Mouse (Mus musculus): ENCODE measurements around the gene Ccr6. TPM values are rescaled to one million over a fixed set of nuclear protein-coding genes. Genes with fewer than 3 reads are reported as not detected.

Ccr6 gene
- polyA plus RNA-seq, 1 experiment, result 43.7 TPM

- TF ChIP-seq POLR2A (IDR thresholded peaks at IDR 0.05; ENCODE audit: low read depth, low read length) (no peak), CTCF (IDR thresholded peaks at IDR 0.05; ENCODE audit: extremely low read depth, insufficient read depth, insufficient read length, insufficient replicate concordance) (no peak)
- Histone ChIP-seq H3K36me3 (ENCODE audit: control insufficient read depth, insufficient read depth, low read length) (peaks cover 8% of the 10 kb centered on the region), H3K4me3 (ENCODE audit: extremely low read depth, insufficient read depth, insufficient read length) (no peak overlapping the region), H3K27ac (ENCODE audit: insufficient read depth, low read length) (no peak overlapping the region), H3K4me1 (ENCODE audit: control insufficient read depth, insufficient read depth, insufficient read length) (no peaks in the 10 kb centered on the region; the same call in 1 of the 2 replicates), H3K27me3 (ENCODE audit: control insufficient read depth, insufficient read depth, low read length) (no peaks in the 10 kb centered on the region)
- DNase-seq (ENCODE audit: low read depth in 1 of 2, low spot score in 2 of 2), result no peak
These were observed 63.7 kb downstream of the Ccr6 start for GRCm38 (mm10) chr17:8299524-8299923.

GRCm38 (mm10) chr17:8301515-8301914, 65.7 kb downstream of the Ccr6 start:
- no peak for DNase-seq (ENCODE audit: low read depth in 1 of 2, low spot score in 2 of 2)
- no peak for TF ChIP-seq CTCF (IDR thresholded peaks at IDR 0.05; ENCODE audit: extremely low read depth, insufficient read depth, insufficient read length, insufficient replicate concordance)
- no peak for TF ChIP-seq POLR2A (IDR thresholded peaks at IDR 0.05; ENCODE audit: low read depth, low read length)
- 78% methylated on average over 4 of the region's 4 CpGs for WGBS

GRCm38 (mm10) chr17:8302772-8303438, 67.1 kb downstream of the Ccr6 start:
- 58% methylated on average over 7 of the region's 7 CpGs for WGBS
- no peak for DNase-seq (ENCODE audit: low read depth in 1 of 2, low spot score in 2 of 2)
- H3K27me3 ChIP-seq (ENCODE audit: control insufficient read depth, insufficient read depth, low read length), result no peaks in the 10 kb centered on the region
- H3K36me3 ChIP-seq (ENCODE audit: control insufficient read depth, insufficient read depth, low read length), result peaks cover 4% of the 10 kb centered on the region; the same call in 1 of the 2 replicates
- TF ChIP-seq POLR2A (IDR thresholded peaks at IDR 0.05; ENCODE audit: low read depth, low read length) (no peak), CTCF (IDR thresholded peaks at IDR 0.05; ENCODE audit: extremely low read depth, insufficient read depth, insufficient read length, insufficient replicate concordance) (no peak)
- H3K4me3 ChIP-seq (ENCODE audit: extremely low read depth, insufficient read depth, insufficient read length), result no peak overlapping the region
- no peak overlapping the region for H3K27ac ChIP-seq (ENCODE audit: insufficient read depth, low read length)
- no peaks in the 10 kb centered on the region; the same call in 1 of the 2 replicates for H3K4me1 ChIP-seq (ENCODE audit: control insufficient read depth, insufficient read depth, insufficient read length)

More at GRCm38 (mm10) chr17:8301515-8301914, 65.7 kb downstream of the Ccr6 start:
- H3K4me3 ChIP-seq (ENCODE audit: extremely low read depth, insufficient read depth, insufficient read length), result no peak overlapping the region
- no peak overlapping the region for H3K27ac ChIP-seq (ENCODE audit: insufficient read depth, low read length)
- no peaks in the 10 kb centered on the region for H3K27me3 ChIP-seq (ENCODE audit: control insufficient read depth, insufficient read depth, low read length)
- peaks cover 8% of the 10 kb centered on the region for H3K36me3 ChIP-seq (ENCODE audit: control insufficient read depth, insufficient read depth, low read length)
- no peaks in the 10 kb centered on the region; the same call in 1 of the 2 replicates for H3K4me1 ChIP-seq (ENCODE audit: control insufficient read depth, insufficient read depth, insufficient read length)

- no peak overlapping the region for H3K27ac ChIP-seq (ENCODE audit: insufficient read depth, low read length)
- TF ChIP-seq POLR2A (IDR thresholded peaks at IDR 0.05; ENCODE audit: low read depth, low read length) (no peak), CTCF (IDR thresholded peaks at IDR 0.05; ENCODE audit: extremely low read depth, insufficient read depth, insufficient read length, insufficient replicate concordance) (no peak)
- H3K4me3 ChIP-seq (ENCODE audit: extremely low read depth, insufficient read depth, insufficient read length), result no peak overlapping the region
- H3K27me3 ChIP-seq (ENCODE audit: control insufficient read depth, insufficient read depth, low read length), result no peaks in the 10 kb centered on the region
- H3K4me1 ChIP-seq (ENCODE audit: control insufficient read depth, insufficient read depth, insufficient read length), result no peaks in the 10 kb centered on the region; the same call in 1 of the 2 replicates
- no peak for DNase-seq (ENCODE audit: low read depth in 1 of 2, low spot score in 2 of 2)
- no peaks in the 10 kb centered on the region; the same call in 1 of the 2 replicates for H3K36me3 ChIP-seq (ENCODE audit: control insufficient read depth, insufficient read depth, low read length)
- 91% methylated on average over 5 of the region's 5 CpGs for WGBS
These were observed 67.8 kb downstream of the Ccr6 start for GRCm38 (mm10) chr17:8303671-8304070.

- 60% methylated on average over 3 of the region's 3 CpGs for WGBS
- Histone ChIP-seq H3K27me3 (ENCODE audit: control insufficient read depth, insufficient read depth, low read length) (no peaks in the 10 kb centered on the region), H3K36me3 (ENCODE audit: control insufficient read depth, insufficient read depth, low read length) (no peaks in the 10 kb centered on the region), H3K4me1 (ENCODE audit: control insufficient read depth, insufficient read depth, insufficient read length) (no peaks in the 10 kb centered on the region; the same call in 1 of the 2 replicates), H3K4me3 (ENCODE audit: extremely low read depth, insufficient read depth, insufficient read length) (no peak overlapping the region), H3K27ac (ENCODE audit: insufficient read depth, low read length) (no peak overlapping the region)
- DNase-seq (ENCODE audit: low read depth in 1 of 2, low spot score in 2 of 2), result no peak
- TF ChIP-seq POLR2A (IDR thresholded peaks at IDR 0.05; ENCODE audit: low read depth, low read length) (no peak), CTCF (IDR thresholded peaks at IDR 0.05; ENCODE audit: extremely low read depth, insufficient read depth, insufficient read length, insufficient replicate concordance) (no peak)
These were observed 70.0 kb downstream of the Ccr6 start for GRCm38 (mm10) chr17:8305801-8306200.

Other genes starting within 250 kb of the Ccr6 start
- gene Gm49673, start 88.3 kb upstream of the Ccr6 start, polyA plus RNA-seq (2012; rRNA removed), result 3.0 and 5.2 TPM in 2 replicates
- 31.2 and 48.4 TPM in 2 replicates for gene Rnaset2a, start 87.9 kb upstream of the Ccr6 start, polyA plus RNA-seq (2012; rRNA removed)
- gene Fgfr1op, start 70.5 kb upstream of the Ccr6 start, polyA plus RNA-seq (2012; rRNA removed), result 1.9 and 2.2 TPM in 2 replicates
- gene Mpc1, start 46.9 kb downstream of the Ccr6 start, polyA plus RNA-seq (2012; rRNA removed), result 24.5 and 25.6 TPM in 2 replicates
- gene Sft2d1, start 75.1 kb downstream of the Ccr6 start, polyA plus RNA-seq (2012; rRNA removed), result 61.4 and 81.8 TPM in 2 replicates
- gene Prr18, start 101.4 kb downstream of the Ccr6 start, polyA plus RNA-seq (2012; rRNA removed), result 0.28 and 0.42 TPM in 2 replicates
- not detected in 2 replicates for gene T2, start 119.9 kb downstream of the Ccr6 start, polyA plus RNA-seq (2012; rRNA removed)
- not detected in 2 replicates for gene T, start 198.4 kb downstream of the Ccr6 start, polyA plus RNA-seq (2012; rRNA removed)

All from spleen, adult 2 months (tissue).